Mouse (Mus musculus) naive thymus-derived CD4-positive, alpha-beta T cell, adult 2 months (primary cell): Measurements from ENCODE around the gene Tanc1.

Experiments used
- DNase-seq: peaks from one replicate; pipeline ENCODE4 v3.0.0-alpha.2; 2011; ENCODE audit warnings: low read depth

The Tanc1 gene

DNA sequence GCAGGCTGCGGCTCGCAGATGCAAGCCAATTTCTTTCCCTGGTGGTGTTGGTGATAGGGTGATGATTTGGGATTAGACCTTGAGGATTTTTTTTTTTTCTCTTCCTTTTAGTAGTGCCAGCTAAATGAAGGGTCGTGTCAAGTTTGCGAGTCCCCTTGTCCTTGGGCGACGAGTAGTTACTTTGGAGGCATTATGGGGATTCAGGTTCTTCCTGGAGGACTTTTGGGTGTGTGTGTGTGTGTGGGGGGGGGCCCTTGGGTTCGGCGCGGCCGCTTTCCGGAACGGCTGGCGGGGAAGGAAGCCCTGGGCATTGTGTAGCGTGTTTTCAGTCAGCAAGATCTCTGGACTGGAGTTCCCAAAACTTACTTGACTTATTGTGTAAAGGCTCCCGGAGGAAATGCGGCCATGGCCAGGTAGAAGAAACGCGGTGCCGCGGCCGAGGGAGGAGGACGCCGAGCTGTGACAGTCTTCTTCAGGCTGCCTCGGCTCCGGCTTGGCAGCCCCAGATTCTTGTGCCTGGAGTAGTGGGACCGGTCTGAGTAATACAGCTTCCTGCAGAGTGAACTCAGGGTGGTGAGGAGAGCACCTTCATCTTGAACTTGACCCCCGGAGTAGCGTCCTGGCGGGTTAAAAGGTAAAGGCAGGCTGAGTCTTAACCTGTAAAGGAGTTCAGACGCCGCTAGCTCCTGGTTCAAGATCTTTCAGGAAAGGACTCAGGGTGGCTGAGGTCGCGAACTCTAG, 1.1 kb downstream of the Tanc1 start:
- DNase-seq: peak; percentile 45

DNA sequence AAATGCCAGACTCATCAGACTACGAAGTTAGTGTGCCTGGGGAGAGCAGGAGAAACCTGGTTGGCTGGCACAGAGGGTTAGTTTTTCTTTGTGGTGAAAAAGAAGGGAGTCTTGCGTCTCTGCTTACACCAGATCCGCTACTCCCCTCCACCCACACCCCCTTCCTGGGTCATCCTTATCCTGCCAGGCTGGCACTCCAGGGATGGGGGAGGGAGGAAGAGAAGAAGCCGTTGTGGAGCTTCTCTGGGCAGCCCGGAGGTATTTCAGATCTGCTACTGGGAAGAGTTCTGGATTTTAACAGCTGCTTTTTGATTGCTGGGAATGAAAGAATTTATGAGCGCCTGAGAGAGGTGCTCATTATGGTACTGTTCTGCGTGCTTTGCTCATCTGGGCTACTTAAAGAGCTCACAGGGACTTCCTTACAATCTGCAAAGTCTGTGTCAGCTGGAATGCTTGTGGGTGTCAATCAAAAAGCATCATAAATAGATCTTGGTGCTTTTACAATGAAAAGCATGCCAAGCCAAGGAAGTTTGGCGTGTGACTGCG, 1.7 kb downstream of the Tanc1 start:
- no peak for DNase-seq

DNA sequence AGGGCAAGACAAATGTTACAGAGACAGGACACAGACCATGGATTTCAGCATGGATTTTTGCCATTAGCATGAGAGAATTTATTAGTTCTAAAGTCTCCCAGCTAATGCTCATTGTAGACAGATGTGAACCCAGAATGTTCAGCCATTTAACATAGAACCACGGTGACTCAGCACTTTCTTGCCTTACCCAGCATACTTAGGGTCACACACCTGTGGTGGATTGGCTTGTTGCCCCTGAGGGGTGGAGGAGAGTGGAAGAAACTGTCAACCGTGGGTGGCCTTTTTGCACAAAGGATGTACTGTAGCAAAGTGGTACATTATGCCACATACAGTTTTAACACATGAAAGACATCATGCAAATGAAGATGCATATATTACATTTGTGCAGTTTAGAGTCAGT, 5.0 kb downstream of the Tanc1 start:
- no peak for DNase-seq

DNA sequence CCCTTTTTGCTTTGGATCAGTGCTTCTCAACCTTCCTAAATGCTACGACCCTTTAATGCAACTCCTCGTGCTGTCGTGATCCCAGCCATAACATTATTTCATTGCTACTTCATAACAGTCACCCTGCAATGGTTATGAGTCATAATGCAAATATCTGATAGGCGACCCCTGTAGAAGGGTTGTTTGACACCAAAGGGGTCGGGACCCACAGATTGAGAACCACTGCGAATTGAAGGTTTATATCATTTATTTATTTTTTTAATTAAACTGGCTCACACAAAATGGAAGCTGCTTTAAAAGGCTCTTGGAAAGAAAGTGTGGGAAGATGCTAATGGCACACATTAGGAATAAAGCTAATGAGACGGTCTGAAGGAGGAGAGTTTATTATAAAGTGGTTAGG, 7.2 kb downstream of the Tanc1 start:
- no peak for DNase-seq

DNA sequence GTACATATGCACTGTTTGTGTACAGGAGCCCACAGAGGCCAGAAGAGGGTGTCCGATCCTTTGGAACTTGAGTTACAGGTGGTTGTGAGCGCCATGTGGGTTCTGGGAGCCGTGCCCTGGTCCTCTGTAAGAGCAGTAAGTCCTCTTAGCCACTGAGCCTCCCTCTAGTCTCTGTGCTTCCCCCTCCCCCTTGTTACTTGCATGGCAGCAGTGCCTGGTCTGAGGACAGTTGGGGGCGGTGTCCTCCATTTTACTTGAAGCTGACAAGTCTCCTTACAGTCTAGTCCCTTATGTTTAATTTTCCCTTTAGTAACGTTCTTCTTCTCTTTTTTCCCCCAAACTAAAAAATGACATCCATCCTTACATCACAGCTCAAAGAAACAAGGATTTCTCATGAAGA, 8.8 kb downstream of the Tanc1 start:
- DNase-seq: no peak

DNA sequence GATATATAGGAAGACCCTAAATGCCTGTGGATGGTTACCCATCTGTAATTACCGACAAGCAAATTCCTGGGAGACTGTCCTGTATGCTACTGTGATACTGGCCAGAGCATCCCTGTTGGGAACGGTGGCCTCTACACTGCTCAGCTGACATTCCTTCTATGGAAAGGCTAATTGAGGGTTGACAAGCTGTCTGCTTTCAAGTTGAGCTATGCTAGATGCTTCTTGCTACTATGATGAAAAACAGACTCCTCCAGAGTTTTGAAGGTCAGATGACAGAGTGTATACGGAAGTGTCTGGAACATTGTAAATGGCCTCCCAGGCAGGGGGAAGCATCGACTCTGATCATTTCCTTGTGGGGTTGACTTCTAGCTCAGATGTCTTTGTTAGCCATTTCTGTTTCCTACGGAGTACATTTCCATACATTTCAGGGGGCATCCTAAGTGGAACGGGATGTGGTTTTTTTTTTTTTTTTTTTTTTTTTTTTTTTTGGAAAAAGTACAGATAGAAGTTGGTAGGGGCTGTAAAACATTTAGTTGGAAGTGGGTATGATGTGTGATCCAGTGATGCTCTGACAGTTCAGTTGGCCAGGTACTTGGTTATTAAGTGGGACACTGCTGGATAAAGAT, 10.8 kb downstream of the Tanc1 start:
- no peak for DNase-seq

DNA sequence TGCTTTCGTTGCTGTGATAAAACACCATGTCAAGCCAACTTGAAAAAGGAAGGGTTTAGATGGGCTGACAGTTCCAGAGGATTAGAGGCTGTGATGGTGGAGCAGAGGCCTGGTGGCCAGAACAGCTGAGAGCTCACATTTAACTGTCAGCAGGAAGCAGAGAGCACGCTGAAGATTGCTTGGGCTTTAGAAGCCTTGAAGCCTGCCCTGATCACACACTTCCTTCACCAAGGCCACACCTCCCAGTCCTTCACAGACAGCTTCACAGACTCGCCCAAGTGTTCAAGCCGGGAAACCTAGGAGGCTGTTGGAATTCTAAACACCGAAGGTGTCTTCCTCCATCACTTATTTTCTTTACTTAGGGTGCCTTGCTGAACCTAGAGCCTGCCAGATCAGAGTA, 12.0 kb downstream of the Tanc1 start:
- DNase-seq: no peak

DNA sequence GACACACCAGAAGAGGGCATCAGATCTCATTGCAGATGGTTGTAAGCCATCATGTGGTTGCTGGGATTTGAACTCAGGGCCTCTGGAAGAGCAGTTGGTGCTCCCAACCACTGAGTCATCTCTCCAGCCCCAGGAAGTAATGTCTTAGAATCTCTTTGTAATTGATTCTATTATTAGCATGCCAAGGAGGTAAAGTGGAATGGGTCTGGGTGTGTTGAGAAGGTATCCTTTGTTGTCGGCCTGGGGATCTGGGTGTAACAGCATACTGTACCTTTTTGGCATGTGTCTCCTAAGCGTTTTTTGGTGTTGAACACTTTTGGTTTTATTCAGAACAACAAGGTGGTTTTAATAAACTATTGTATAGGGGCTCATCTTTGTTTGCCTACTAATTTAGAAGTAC, 13.6 kb downstream of the Tanc1 start:
- DNase-seq: no peak

DNA sequence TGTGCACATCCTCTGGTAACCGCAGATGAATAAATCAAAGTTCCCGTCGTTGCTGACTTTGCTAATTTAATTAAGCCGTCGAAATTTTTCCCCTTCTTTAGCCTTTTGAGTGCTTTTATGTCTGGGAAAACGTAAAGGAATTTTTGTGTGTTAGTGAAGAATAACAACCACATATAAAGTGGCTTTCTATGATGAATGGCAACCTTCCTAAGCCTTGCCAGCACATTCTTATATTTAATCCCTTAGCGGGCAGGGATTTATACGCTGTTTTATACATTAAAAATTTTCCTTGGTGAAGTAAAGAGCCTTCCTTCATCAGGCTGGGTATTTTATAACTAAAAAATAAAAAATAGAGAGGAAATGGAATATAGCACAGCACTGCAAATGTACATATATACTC, 14.1 kb downstream of the Tanc1 start:
- DNase-seq: no peak

DNA sequence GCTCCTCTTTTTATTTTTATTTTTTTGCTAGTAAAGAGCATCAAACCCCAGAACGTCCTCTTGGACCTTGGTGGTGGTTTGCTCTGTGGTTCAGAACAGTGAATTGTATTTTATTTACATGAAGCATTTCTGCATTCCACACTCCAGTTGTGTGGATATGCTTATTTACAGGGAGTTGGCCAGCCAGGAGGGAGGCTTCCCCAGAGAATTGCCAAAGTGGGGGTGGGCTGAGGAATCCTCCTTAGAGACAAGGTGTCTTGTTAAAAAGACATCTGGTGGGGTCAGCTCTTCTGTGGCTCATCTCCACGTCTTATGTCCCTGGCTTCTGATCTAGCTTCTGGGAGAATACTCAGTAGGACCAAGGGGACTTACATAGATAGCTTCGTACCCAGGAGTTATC, 14.6 kb downstream of the Tanc1 start:
- no peak for DNase-seq

DNA sequence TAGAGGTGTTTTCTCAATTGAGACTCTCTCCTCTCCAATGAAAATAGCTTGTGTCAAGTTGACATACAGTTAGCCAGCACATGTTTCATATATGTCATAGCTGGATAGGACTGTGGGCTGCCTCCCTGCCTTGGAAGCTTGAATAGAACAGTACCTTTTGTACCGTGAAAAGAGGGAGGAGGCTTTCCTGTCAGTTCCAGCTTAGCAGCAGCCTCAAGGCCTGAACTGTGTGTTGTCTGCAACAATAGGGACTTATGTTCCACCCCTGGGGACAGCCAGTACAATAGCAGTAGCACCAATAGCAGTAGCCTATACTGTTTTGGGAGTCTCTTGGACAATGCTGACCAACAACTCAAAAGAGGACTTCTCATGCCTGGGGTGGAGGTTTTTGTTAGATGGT, 15.7 kb downstream of the Tanc1 start:
- DNase-seq: no peak

DNA sequence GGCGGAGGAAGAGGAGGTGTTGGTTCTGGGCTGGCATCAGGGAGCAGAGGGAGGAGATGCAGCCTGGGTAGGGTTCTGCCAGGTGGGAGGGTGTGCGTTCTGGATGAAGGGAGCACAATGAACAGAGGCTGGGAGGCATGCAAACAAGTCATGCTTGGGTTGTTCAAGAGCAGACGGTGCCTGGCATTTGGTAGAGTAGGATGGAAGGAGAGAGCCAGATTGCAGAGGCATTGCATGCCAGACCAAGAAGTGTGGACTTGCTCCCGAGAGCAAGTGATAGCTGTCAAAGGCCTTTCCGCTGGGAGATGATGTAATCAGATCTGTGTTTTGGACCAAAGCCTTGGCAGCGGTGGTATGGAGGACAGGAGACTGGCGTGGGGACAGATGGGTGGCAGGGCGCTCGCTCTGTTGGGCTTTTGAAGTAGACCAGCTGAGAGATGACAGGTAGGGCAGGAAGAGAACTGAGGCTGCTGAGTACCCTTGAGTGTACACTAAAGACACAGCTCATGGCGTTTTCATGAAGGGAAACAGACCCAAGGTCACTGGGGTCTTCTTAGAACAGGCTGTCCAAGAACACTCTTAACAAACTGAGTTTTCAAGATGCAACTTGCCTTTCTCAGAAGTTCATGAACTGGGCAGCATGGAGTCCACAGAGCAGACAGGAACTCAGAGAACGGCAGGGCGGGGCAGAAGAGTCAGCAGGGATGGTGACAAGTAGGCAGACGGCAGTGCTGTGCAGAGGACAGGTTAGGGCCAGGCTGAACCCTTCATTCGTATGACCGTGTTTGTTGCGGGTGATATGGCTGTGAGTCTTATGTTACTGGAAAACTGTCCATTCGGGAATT, 16.4 kb downstream of the Tanc1 start:
- DNase-seq: peak; percentile 37

DNA sequence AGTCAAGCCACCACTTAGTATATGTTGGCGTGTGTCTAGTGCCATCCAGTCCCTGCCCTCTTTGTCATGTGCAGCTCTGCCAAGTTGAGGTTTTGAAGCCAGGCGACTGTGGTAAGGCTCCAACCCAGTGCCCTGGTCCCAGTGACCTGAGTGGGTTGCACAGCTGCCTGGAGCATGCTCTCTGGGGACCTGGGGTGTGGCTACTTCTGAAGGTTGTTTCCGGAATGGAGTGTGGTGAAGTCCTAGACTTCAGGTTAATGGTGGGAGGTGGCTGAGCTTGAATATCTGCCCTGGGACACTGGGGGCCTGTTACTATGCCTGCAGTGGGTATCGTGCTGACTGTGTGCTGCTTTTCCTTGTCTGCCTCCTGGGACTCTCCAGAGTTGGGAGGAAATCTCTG, 18.0 kb downstream of the Tanc1 start:
- DNase-seq: peak; percentile 58

DNA sequence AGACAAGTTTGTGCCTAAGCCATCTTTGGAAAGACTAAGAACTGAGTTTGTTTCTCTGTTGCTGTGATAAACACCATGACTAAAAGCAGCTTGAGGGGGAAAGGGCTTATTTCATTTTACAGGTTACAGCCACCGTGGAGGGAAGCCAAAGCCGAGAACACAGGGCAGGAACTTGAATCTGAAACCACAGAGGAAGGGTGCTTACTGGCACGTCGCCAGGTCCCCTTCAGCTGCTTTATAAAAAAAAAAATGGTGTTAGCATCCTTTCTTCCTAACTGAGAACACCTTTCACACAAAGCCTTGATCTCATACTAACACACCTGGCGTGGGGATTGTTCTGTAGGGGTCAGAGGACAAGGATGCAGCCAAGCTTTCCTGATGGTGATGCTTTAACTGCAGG, 19.6 kb downstream of the Tanc1 start:
- DNase-seq: peak; percentile 91

DNA sequence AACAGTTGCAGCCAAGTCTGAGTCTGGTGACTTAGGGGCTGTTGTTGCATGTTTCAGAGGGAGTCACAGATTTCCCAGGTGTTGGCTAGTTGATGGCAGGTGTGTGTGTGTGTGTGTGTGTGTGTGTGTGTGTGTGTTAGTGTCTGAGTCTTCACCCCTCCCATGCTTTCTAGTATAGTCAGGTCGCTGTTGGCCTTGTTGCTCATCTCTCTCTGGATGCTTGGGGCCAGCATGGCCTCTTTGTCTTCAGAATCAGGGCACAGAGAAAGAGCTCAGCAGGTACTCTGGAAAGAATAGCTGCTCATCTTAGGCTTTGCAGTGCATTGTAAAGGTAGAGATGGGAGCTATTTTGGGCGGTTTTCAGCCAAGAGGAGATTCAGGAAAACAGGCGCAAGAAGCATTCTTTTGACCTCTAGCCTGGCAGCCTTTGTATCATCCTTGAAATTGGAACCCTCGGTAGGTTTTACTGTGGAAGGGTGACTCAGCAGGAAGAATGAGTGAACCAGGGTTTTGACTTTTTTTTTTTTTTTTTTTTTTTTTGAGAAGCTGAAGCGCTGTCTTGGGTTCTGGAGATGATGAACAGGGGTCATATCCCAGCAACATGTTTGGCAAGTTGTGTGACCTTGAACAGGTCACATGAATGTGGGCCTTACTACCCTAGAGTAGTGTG, 22.1 kb downstream of the Tanc1 start:
- DNase-seq: no peak

DNA sequence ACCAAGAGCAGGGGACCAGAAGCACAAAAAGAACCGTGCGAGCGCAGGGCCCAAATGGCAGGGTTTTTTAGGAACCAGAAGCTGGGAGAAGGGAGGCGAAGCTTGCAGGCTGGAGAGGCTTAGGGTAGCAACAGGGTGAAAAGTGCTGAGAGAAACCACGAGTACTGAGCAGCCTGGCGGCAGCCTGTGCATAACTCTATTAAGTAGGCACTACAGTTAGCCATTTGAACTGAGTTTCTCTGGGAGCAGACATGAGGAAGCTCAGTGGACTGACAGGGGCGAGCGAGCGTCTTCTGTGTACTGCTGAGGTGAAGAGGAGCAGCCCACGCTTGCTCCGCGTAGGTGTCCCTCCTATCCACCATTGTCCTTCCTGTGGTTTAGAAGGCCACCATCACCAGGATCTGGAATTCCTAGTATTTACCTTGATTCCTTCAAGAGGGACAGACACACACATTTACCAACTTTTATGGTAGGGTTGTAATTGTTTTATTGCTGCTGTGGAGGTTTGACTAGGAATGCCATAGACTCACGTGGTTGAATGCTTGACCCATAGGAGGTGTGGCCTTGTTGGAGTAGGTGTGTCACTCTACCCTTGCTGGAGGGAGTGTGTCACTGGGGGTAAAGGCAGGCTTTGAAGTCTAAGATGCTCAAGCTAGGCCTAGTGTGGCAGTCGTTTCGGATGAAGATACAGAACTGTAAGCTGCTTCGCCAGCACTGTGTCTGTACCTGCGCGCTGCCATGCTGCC, 25.4 kb downstream of the Tanc1 start:
- no peak for DNase-seq

DNA sequence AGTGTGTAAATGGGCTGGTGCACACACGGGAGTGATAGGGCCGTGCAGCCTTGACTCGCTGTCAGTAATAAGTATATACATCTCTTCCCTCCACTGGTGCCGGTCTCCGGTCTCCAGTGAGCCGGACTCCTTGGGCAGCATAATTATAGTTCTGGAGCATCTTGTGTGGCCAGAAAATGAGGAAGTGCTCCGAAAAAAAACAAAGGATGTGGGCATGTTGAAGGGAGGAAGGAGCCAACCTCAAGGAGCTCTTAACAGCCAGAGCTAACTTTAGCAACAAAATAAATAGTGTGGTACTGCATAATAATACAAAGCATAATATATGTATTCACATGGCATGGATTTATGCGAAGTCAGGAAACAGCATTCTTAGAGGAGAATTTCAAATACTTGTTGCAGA, 30.9 kb downstream of the Tanc1 start:
- peak; percentile 35 for DNase-seq

DNA sequence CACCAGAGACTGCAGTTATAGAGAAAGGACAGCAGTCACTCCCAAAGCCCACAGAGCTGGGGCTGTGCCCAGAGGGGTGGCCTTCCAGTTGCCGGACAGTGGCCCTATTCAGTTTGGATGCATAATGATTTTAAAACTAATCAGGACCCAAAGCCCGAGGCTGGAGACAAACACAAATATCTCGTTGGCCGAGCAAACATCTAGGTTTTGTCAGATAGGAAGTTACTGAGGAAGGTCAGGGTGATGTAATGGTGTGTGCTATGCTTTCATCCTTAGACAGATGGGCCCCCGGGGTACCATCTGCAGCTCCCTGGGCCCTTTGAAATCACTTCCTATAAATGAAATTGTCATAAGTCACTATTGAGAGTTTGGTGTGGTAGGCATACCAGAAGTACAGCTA, 33.0 kb downstream of the Tanc1 start:
- peak; percentile 58 for DNase-seq

DNA sequence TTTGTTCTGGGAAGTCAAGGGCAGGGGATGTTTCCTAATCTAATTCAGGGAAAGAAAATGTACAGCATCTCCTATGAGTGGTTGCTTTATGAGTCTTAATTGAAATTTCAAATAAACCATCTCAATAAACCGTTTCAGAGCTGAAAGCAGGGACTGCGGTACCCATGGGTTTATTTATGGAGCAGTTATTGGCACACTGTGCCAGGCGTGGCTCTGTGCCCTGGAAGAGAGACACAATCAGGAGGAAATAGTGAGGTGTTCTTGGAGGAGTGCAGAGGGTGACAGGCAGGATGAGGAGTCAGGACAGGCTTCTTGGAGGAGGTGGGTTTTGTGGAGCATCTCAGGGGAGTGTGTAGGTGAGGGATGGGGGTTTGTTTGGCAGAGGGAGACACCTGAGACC, 33.7 kb downstream of the Tanc1 start:
- peak; percentile 17 for DNase-seq

DNA sequence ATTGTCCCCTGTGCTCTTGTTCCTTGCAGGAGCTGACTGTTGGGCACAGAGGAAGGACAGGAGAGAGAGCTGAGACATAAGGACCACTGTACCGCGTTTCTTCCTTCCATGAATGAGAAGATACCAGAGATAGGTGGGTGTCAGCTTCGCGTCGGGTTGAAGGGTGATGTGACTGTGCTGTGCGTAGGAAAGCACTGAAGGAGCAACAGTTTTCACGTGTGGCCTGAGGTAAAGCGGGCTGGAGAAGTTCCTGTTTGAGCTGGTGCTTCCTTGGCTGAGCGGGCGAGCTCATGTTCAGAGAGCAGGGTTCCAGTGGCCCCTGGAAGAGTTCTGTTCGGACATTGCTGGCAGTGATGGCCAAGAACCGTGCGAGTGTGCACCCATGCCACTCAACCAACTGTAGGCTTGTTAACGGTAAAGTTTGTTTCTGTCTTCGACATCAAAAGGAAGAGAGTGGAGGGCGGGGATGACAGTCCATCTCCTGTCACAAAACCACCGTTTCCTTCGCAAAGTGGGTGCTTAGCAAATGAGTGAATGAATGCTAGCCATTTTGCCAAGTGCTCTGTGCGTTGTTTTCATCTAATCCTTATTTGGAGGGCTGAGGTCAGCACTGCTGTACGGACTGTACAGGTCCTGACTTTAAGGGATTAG, 35.0 kb downstream of the Tanc1 start:
- peak; percentile 77 for DNase-seq

DNA sequence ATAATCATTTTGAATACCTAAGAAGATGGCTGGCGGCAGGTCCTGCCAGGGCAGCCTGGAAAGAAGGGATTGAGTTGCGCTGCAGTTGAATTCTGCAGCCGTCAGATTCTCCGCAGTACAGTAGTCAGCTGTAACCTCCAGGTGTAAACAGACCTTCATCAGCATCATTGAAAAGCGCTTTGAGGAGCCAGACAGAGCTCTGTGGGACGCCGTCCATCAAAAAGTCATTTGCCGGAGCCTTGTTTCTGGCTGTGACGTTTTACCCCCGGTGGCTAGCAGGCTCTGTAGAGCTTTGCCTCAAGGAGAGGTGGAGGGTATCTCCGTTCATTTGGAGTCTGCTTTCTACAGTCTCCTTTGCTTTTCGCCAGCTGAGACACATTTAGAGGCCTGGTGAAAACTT, 36.6 kb downstream of the Tanc1 start:
- no peak for DNase-seq
